Mouse (Mus musculus) heart, adult 2 months (tissue): ENCODE results near the gene Bcl6. TPM values are rescaled to one million over a fixed set of nuclear protein-coding genes. Genes with fewer than 3 reads are reported as not detected.

Experiments
- DNase-seq, 2 experiments: peaks; one replicate each; pipeline ENCODE4 v3.0.0; 2021
- H3K27ac ChIP-seq: fragments of 200-600 bp; 2 replicates; pipeline ENCODE4 v1.8.1; 2022
- H3K27me3 ChIP-seq: fragments of 200-500 bp; 2 replicates; pipeline ENCODE4 v1.6.1; 2012; ENCODE audit warnings: mild to moderate bottlenecking, low read length, inconsistent platforms, mixed read lengths; ENCODE audit not compliant: control insufficient read depth, insufficient read depth
- H3K36me3 ChIP-seq: fragments of 200-500 bp; 2 replicates; pipeline ENCODE4 v1.6.1; 2012; ENCODE audit warnings: low read length, inconsistent platforms; ENCODE audit not compliant: control insufficient read depth, insufficient read depth
- H3K4me1 ChIP-seq: fragments of 200-500 bp; 2 replicates; pipeline ENCODE4 v1.6.1; 2011; ENCODE audit warnings: low read length; ENCODE audit not compliant: control insufficient read depth, insufficient read depth
- H3K4me3 ChIP-seq: fragments of 200-600 bp; 2 replicates; pipeline ENCODE4 v1.8.1; 2022
- H3K79me2 ChIP-seq: fragments of 200-500 bp; replicated peaks from 2 replicates; pipeline ENCODE4 v1.6.1; 2012; ENCODE audit warnings: mild to moderate bottlenecking, inconsistent platforms, low read length, moderate library complexity, mixed read lengths; ENCODE audit not compliant: control insufficient read depth, insufficient read depth
- H3K9ac ChIP-seq: fragments of 200-500 bp; 2 replicates; pipeline ENCODE4 v1.6.1; 2012; ENCODE audit warnings: low read depth, mild to moderate bottlenecking, control low read depth, inconsistent platforms, low read length, mixed read lengths
- CTCF ChIP-seq: fragments of 200-600 bp; IDR thresholded peaks from 2 replicates; pipeline ENCODE4 v1.8.1; 2022; ENCODE audit warnings: antibody characterized with exemption, mild to moderate bottlenecking, moderate library complexity
- EP300 ChIP-seq: fragments of 200-500 bp; IDR thresholded peaks from 2 replicates; pipeline ENCODE4 v1.6.1; 2011; ENCODE audit warnings: low read depth, low read length, control low read depth; ENCODE audit not compliant: insufficient read depth
- POLR2A ChIP-seq: fragments of 200-500 bp; IDR thresholded peaks from 2 replicates; pipeline ENCODE4 v1.6.1; 2011; ENCODE audit warnings: mild to moderate bottlenecking, low read depth, low read length, control low read depth; ENCODE audit not compliant: insufficient read depth
- WGBS: fragments of 180-500 bp; shearing (Covaris S2); methylation state at CpG from one replicate; pipeline ENCODE4 v1.1.7; 2018; 5-methylcytosine and 5-hydroxymethylcytosine counted together
- intact Hi-C: fragments of 180-260 bp; cut with DNase I; formaldehyde crosslinking; loops from one replicate; pipeline ENCODE4 v1.15.1; 2025
- polyA plus RNA-seq: library from polyadenylated mRNA; depleted of rRNA; stranded (reverse); fragments of >200 nt; gene quantifications from 2 replicates; pipeline ENCODE4 v1.2.3, GENCODE M21; 2012
- total RNA-seq, 2 experiments: library from RNA; stranded (reverse); gene quantifications; 2 replicates each; pipeline ENCODE4 v1.2.3; 2021

Bcl6 gene
- total and polyA plus RNA-seq, 3 experiments, result 15.4 to 21.7 (median 16.5) TPM

DNA sequence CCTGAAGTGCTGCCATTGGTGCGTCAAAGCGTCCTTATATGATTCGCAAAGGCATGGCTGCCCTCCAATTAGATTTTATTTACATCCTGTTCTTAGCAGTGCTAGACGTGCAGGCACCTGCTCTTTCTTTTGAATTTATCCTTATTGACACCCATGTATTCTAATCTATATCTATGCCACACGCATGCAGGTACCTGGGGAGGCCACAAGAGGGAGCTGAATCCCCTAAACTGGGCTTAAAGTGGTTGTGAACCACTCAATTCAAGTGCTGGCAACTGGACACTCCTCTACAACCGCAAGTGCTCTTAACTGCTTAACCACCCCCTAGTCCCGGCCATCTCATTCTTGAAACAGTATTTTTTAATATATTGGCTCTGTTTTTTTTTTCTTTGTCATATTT is 21.4 kb downstream of the Bcl6 start:
- Histone ChIP-seq H3K4me1 (peaks cover 4% of the 10 kb centered on the region), H3K4me3 (no peak overlapping the region), H3K27ac (no peak overlapping the region), H3K36me3 (peaks cover 7% of the 10 kb centered on the region), H3K9ac (no peak overlapping the region), H3K79me2 (no peaks in the 10 kb centered on the region), H3K27me3 (no peaks in the 10 kb centered on the region)
- TF ChIP-seq CTCF, result peak; percentile 62
- no peak for TF ChIP-seq EP300
- intact Hi-C loops, result no loop called here
- DNase-seq, result no peak
- 82% methylated on average over 7 of the region's 7 CpGs for WGBS

DNA sequence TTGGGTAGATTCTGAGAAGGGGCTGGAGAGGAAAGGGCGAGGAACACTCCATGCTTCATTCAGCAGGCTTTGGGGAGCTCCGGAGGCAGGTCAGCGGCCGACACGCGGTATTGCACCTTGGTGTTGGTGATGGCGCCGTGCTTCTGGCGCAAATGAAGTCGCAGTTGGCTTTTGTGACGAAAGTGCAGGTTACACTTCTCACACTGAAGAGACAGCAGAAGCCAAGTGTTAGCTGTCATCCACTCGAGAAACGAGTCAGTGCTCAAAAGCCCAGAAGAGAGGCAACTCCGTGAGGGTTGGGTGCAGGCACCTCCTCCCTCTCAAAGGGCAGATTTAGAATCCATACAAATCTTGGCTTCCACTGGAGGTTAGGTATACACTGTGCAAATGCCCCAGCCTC is 22.6 kb downstream of the Bcl6 start:
- Histone ChIP-seq H3K4me1 (peaks cover 2% of the 10 kb centered on the region), H3K27ac (no peak overlapping the region), H3K4me3 (no peak overlapping the region), H3K36me3 (peaks cover 7% of the 10 kb centered on the region), H3K27me3 (no peaks in the 10 kb centered on the region), H3K9ac (no peak overlapping the region), H3K79me2 (no peaks in the 10 kb centered on the region)
- 86% methylated on average over 14 of the region's 14 CpGs for WGBS
- intact Hi-C loops, result no loop called here
- TF ChIP-seq EP300 (no peak), CTCF (no peak), POLR2A (no peak)
- DNase-seq, result no peak

DNA sequence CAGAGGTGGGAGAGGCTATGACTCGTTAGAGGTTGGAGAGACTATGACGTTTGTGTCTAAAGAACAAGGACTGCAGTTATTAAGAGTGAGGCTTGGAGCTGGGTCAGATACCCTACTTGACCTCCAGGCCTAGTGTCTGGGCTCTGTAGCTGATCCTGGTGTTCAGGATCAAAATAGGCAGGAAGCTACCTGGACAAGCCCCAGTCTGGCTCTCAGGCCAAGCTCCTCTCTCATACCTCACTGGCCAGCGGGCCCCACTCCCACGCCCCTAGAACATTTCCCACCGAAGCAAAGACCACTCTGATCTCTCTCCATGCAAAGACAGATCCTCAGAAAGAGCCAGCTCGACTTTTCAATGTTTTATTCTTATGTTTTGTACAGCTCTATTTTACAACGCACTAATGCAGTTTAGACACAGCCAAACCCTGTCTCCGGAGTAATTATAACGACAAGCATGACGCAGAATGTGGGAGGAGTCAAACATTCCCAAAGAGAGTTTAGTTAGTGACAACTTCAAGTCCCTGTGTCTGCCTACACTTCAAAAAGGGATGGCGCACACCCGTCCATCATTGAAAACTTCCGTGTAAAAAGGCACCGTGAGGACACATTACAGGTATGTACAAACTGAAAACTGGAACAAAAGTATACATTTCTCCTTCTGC is 23.8 kb downstream of the Bcl6 start:
- no peaks in the 10 kb centered on the region for H3K27me3 ChIP-seq
- TF ChIP-seq EP300 (no peak), POLR2A (no peak), CTCF (no peak)
- H3K79me2 ChIP-seq, result no peaks in the 10 kb centered on the region
- WGBS, result 68% methylated on average over 14 of the region's 14 CpGs
- intact Hi-C loops, result loop anchor here (5.0 kb wide), 1 partner anchor 1297 kb away; no protein-coding TSS in a partner anchor
- no peak overlapping the region for H3K9ac ChIP-seq
- no peak overlapping the region for H3K4me3 ChIP-seq
- no peaks in the 10 kb centered on the region for H3K36me3 ChIP-seq
- no peak for DNase-seq
- peaks cover 2% of the 10 kb centered on the region for H3K4me1 ChIP-seq
- no peak overlapping the region for H3K27ac ChIP-seq

DNA sequence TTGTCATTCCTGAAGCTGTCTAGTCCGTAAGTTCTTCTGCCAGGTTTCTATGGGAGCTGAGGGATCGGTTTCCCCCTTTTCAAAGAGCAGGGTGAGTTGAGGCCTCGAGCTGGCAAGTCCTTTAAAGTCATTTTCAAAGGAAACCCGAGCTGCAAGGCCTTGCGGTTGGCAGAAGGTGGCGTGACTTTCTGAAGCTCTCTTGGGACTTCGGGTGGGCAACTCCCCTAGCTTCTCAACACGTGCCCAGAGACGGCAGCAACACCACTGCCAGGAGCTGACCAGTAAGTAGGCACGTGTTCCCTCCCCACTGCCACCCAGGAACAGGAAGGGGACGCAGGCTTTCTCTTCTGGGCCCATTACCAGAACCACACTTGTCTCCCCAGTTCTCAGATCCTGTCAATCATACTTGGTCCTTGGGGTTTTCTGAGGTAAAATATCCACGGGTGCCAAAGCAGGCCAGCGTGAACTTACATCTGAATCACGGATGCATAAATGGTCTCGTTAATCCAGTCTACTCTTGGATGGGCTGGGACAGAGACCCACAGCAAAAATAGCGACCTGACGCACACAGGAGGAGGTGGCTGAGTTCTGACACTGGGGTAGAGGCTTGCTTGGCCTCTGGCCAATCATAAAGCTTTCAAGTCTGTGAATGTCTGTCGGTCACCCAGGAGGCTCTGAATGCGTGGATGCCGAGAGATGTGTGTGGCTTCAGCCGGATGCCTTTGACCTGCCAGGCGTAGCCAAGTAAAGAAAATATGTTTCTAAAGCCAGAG is 24.6 kb downstream of the Bcl6 start:
- intact Hi-C loops, result loop anchor here (5.0 kb wide), 1 partner anchor 1298 kb away; no protein-coding TSS in a partner anchor
- no peak overlapping the region for H3K4me3 ChIP-seq
- TF ChIP-seq EP300, result no peak
- no peak for TF ChIP-seq POLR2A
- no peak for TF ChIP-seq CTCF
- 61% methylated on average over 22 of the region's 22 CpGs for WGBS
- H3K79me2 ChIP-seq, result no peaks in the 10 kb centered on the region
- DNase-seq, result peak in 1 of 2 experiments; percentile 18
- no peaks in the 10 kb centered on the region for H3K36me3 ChIP-seq
- no peak overlapping the region for H3K9ac ChIP-seq
- H3K27ac ChIP-seq, result no peak overlapping the region
- no peaks in the 10 kb centered on the region for H3K27me3 ChIP-seq
- peaks cover 2% of the 10 kb centered on the region for H3K4me1 ChIP-seq

DNA sequence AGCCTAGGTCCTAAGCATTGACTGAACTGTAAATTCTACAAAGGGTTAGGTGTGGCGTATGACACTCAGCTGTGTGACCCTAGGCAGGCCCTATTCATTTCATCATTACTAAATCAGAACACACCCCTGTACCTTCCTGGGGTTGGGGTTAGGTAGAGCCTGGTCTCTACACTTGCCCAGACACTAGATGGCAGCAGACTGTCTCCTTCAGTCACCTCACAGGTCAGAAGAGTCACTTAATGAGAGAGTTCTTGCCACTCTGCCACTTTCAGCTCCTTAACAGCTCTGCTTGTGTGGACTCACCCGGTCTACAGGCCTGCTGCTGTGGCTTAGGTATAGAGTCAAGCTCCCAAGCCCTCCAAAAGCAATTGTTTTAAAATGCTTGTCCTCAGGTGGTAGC is 26.3 kb downstream of the Bcl6 start:
- Histone ChIP-seq H3K4me1 (peaks cover 2% of the 10 kb centered on the region), H3K79me2 (no peaks in the 10 kb centered on the region), H3K27ac (no peak overlapping the region), H3K4me3 (no peak overlapping the region), H3K9ac (no peak overlapping the region), H3K27me3 (no peaks in the 10 kb centered on the region), H3K36me3 (no peaks in the 10 kb centered on the region)
- peak in 1 of 2 experiments; percentile 23 for DNase-seq
- intact Hi-C loops, result loop anchor here (5.0 kb wide), 1 partner anchor 1300 kb away; no protein-coding TSS in a partner anchor
- no peak for TF ChIP-seq POLR2A
- TF ChIP-seq CTCF, result peak; percentile 74
- WGBS, result 73% methylated on average over 2 of the region's 2 CpGs

DNA sequence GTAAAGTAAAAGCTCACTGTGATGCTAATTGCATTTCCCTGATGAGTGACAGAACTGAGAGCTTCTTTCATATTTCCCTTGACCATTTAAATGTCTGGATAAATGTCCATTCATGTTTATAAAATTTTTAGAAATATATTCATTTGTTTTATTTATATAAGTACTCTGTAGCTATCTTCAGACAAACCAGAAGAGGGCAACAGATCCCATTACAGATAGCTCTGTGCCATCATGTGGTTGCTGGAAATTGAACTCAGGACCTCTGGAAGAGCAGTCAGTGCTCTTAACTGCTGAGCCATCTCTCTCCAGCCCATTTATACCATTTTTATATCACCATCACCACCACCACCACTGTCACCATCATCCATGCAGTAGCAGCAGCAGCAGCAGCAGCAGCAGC is 29.7 kb downstream of the Bcl6 start:
- Histone ChIP-seq H3K27ac (no peak overlapping the region), H3K27me3 (no peaks in the 10 kb centered on the region), H3K79me2 (no peaks in the 10 kb centered on the region), H3K36me3 (no peaks in the 10 kb centered on the region), H3K4me3 (no peak overlapping the region), H3K4me1 (no peaks in the 10 kb centered on the region), H3K9ac (no peak overlapping the region)
- intact Hi-C loops, result no loop called here
- no peak for DNase-seq
- TF ChIP-seq EP300 (no peak), CTCF (no peak), POLR2A (no peak)
